Mouse (Mus musculus) forebrain, postnatal 0 days (tissue): ENCODE results near the gene 1190005I06Rik. TPM values are rescaled to one million over a fixed set of nuclear protein-coding genes. Genes with fewer than 3 reads are reported as not detected.

Source experiments
- ATAC-seq: fragments of 200-750 bp; cut with Nextera tagmentation; 2 replicates; pipeline ENCODE4 v1.8.0; 2017; ENCODE audit warnings: mild to moderate bottlenecking, moderate library complexity
- DNase-seq: peaks from one replicate; pipeline ENCODE4 v3.0.0-alpha.2; 2015
- H3K27ac ChIP-seq: fragments of 300-500 bp; sonication (generic); 2 replicates; pipeline ENCODE4 v1.5.1; 2014; ENCODE audit warnings: low read depth, mild to moderate bottlenecking, antibody characterized with exemption, low read length, moderate library complexity, mixed read lengths
- H3K27me3 ChIP-seq: fragments of 300-500 bp; sonication (generic); 2 replicates; pipeline ENCODE4 v1.6.1; 2014; ENCODE audit warnings: mild to moderate bottlenecking, low read length, mixed read lengths; ENCODE audit not compliant: insufficient read depth
- H3K36me3 ChIP-seq: fragments of 300-500 bp; sonication (generic); 2 replicates; pipeline ENCODE4 v1.6.1; 2014; ENCODE audit warnings: mild to moderate bottlenecking, moderate library complexity; ENCODE audit not compliant: insufficient read depth
- H3K4me1 ChIP-seq: fragments of 300-500 bp; sonication (generic); 2 replicates; pipeline ENCODE4 v1.6.1; 2014; ENCODE audit warnings: antibody characterized with exemption; ENCODE audit not compliant: insufficient read depth
- H3K4me2 ChIP-seq: fragments of 300-500 bp; sonication (generic); 2 replicates; pipeline ENCODE4 v1.6.1; 2014; ENCODE audit warnings: low read depth, mild to moderate bottlenecking, moderate library complexity
- H3K4me3 ChIP-seq: fragments of 300-500 bp; sonication (generic); 2 replicates; pipeline ENCODE4 v1.5.1; 2014; ENCODE audit warnings: low read depth, low read length, mixed read lengths
- H3K9ac ChIP-seq: fragments of 300-500 bp; sonication (generic); 2 replicates; pipeline ENCODE4 v1.6.1; 2014; ENCODE audit warnings: mild to moderate bottlenecking
- H3K9me3 ChIP-seq: fragments of 300-500 bp; sonication (generic); 2 replicates; pipeline ENCODE4 v1.6.1; 2016; ENCODE audit warnings: low read length
- CTCF ChIP-seq: sonication (generic); IDR thresholded peaks from 2 replicates; pipeline ENCODE4 v1.5.1; 2016; ENCODE audit warnings: antibody characterized with exemption, control low read depth, low read depth
- WGBS: fragments of 180-500 bp; shearing (Covaris S2); extraction: QIAGEN DNeasy Blood & Tissue Kit; methylation state at CpG from one replicate; pipeline ENCODE4 v1.1.7; 2014; 5-methylcytosine and 5-hydroxymethylcytosine counted together
- polyA plus RNA-seq: library from polyadenylated mRNA; unstranded; fragments of >200 nt; fragmentation: Nextera tagmentation; extraction: Ambion mirVana; gene quantifications from 2 replicates; pipeline ENCODE4 v1.2.1, GENCODE M21; 2015
- total RNA-seq: library from RNA; depleted of rRNA; stranded (reverse); fragments of >200 nt; gene quantifications from 2 replicates; pipeline ENCODE4 v1.2.3, GENCODE M21; 2014

1190005I06Rik gene
- total and polyA plus RNA-seq, 2 experiments from 2014 or later: 18.5 to 21.7 TPM

- Histone ChIP-seq H3K27ac (no peak overlapping the region), H3K27me3 (no peaks in the 10 kb centered on the region), H3K9ac (no peak overlapping the region), H3K4me2 (no peak overlapping the region), H3K4me1 (0 out of 2 replicates have a peak, but pooled peaks cover 4% of the 10 kb centered on the region), H3K36me3 (no peaks in the 10 kb centered on the region), H3K9me3 (no peaks in the 10 kb centered on the region), H3K4me3 (no peak overlapping the region)
- no peak for TF ChIP-seq CTCF
- DNase-seq (no peak), ATAC-seq (no peak)
- WGBS: 57% methylated on average over 7 of the region's 7 CpGs
Measured at GRCm38 (mm10) chr8:120620441-120620840, 27.0 kb downstream of the 1190005I06Rik start.

- no peaks in the 10 kb centered on the region for H3K27me3 ChIP-seq
- no peak for TF ChIP-seq CTCF
- no peak for DNase-seq
- H3K36me3 ChIP-seq: no peaks in the 10 kb centered on the region
- H3K9me3 ChIP-seq: no peaks in the 10 kb centered on the region
- 0 out of 2 replicates have a peak, but pooled peaks cover 4% of the 10 kb centered on the region for H3K4me1 ChIP-seq
- no peak overlapping the region for H3K9ac ChIP-seq
- no peak overlapping the region for H3K27ac ChIP-seq
- no peak overlapping the region for H3K4me2 ChIP-seq
- no peak for ATAC-seq
- H3K4me3 ChIP-seq: no peak overlapping the region
- 62% methylated on average over 11 of the region's 11 CpGs for WGBS
Measured at GRCm38 (mm10) chr8:120619235-120620180, 27.9 kb downstream of the 1190005I06Rik start.

- Histone ChIP-seq H3K4me1 (0 out of 2 replicates have a peak, but pooled peaks cover 4% of the 10 kb centered on the region), H3K27me3 (no peaks in the 10 kb centered on the region), H3K4me3 (no peak overlapping the region), H3K36me3 (no peaks in the 10 kb centered on the region), H3K4me2 (no peak overlapping the region), H3K9ac (no peak overlapping the region), H3K9me3 (no peaks in the 10 kb centered on the region), H3K27ac (no peak overlapping the region)
- ATAC-seq: peak; percentile 70
- peak; percentile 93 for TF ChIP-seq CTCF
- WGBS: 0% methylated on average over 6 of the region's 6 CpGs
- peak; percentile 89 for DNase-seq
Measured at GRCm38 (mm10) chr8:120618110-120618509, 29.3 kb downstream of the 1190005I06Rik start.

- TF ChIP-seq CTCF: no peak
- Histone ChIP-seq H3K9me3 (no peaks in the 10 kb centered on the region), H3K27me3 (no peaks in the 10 kb centered on the region), H3K36me3 (no peaks in the 10 kb centered on the region), H3K27ac (no peak overlapping the region; the same call in 1 of the 2 replicates), H3K4me1 (0 out of 2 replicates have a peak, but pooled peaks cover 4% of the 10 kb centered on the region), H3K9ac (peak overlapping the region; percentile 14; the same call in 1 of the 2 replicates), H3K4me2 (no peak overlapping the region), H3K4me3 (no peak overlapping the region)
- ATAC-seq (peak; percentile 32), DNase-seq (no peak)
- 19% methylated on average over 7 of the region's 8 CpGs for WGBS
Measured at GRCm38 (mm10) chr8:120616663-120617626, 30.5 kb downstream of the 1190005I06Rik start.

- Histone ChIP-seq H3K36me3 (no peaks in the 10 kb centered on the region), H3K9me3 (no peaks in the 10 kb centered on the region), H3K4me1 (0 out of 2 replicates have a peak, but pooled peaks cover 4% of the 10 kb centered on the region), H3K27ac (no peak overlapping the region), H3K4me3 (no peak overlapping the region), H3K27me3 (no peaks in the 10 kb centered on the region), H3K9ac (no peak overlapping the region), H3K4me2 (no peak overlapping the region)
- DNase-seq: no peak
- WGBS: 88% methylated on average over 3 of the region's 3 CpGs
- no peak for TF ChIP-seq CTCF
- no peak for ATAC-seq
Measured at GRCm38 (mm10) chr8:120614491-120614890, 32.9 kb downstream of the 1190005I06Rik start.

GRCm38 (mm10) chr8:120610824-120611223, 36.6 kb downstream of the 1190005I06Rik start:
- Histone ChIP-seq H3K4me3 (no peak overlapping the region), H3K27me3 (no peaks in the 10 kb centered on the region), H3K9me3 (no peaks in the 10 kb centered on the region), H3K27ac (no peak overlapping the region), H3K9ac (no peak overlapping the region), H3K36me3 (no peaks in the 10 kb centered on the region), H3K4me1 (no peaks in the 10 kb centered on the region), H3K4me2 (no peak overlapping the region)
- ATAC-seq (no peak), DNase-seq (no peak)
- no peak for TF ChIP-seq CTCF
- 84% methylated on average over 6 of the region's 6 CpGs for WGBS
